Mouse (Mus musculus): ENCODE measurements around the gene Ndufb6.
A peak's percentile ranks its signal among the peaks of the same experiment; 100 is the strongest.
"Not testable (repeated sequence)": the region's sequence is repeated elsewhere in the genome, so short reads cannot be mapped to it uniquely, and the experiment has no call there.

The Ndufb6 gene

GRCm38 (mm10) chr4:40279276-40279900, at the start of gene Ndufb6:
Ndufb6 (minus strand) TSS chr4:40279421.
- DNase-seq, result peak; percentile 96 to 98

DNA sequence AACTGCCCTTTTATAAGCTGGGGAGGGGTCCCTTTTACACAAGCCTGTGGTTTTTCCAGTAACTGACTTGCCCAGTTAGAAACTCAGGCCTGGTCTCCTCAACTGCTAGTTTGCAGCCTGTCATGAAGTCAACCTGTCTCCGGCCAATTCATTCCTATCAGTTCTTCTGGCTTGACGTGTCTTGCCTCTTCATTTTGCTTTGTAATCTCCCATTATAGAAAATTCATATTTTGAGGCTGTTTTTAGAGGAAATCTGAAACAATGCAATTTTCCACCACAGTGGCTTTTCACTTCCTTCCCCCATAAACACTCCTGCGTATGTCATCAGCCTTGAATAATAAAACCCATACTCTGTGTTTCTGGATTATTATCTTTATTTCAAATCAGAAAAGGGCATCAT, 47.9 kb upstream of the Ndufb6 start:
- DNase-seq, result no peak

GRCm38 (mm10) chr4:40324620-40325019, 45.4 kb upstream of the Ndufb6 start:
- DNase-seq, result no peak

- no peak for DNase-seq
Observed at GRCm38 (mm10) chr4:40317404-40317803, 38.2 kb upstream of the Ndufb6 start.

DNA sequence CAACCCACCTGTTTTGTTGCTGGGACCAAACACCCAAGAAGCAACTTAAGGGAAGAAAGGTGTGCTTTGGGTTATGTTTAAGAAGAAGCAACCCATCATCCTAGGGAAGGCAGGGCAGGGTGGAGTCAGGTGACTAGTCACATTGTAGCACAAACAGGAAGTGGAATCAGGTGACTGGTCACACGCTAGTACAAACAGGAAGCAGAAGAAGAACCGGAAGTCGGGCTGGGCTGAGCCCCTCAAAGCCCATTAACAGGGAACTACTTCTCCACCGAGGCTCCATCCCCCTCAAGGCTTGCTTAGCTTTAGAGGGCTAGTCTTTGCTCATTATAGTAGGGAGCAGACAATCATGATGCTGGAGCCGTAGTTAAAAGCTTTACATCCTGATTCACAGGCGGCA, 33.8 kb upstream of the Ndufb6 start:
- DNase-seq, result peak in 1 of 2 experiments; percentile 6

DNA sequence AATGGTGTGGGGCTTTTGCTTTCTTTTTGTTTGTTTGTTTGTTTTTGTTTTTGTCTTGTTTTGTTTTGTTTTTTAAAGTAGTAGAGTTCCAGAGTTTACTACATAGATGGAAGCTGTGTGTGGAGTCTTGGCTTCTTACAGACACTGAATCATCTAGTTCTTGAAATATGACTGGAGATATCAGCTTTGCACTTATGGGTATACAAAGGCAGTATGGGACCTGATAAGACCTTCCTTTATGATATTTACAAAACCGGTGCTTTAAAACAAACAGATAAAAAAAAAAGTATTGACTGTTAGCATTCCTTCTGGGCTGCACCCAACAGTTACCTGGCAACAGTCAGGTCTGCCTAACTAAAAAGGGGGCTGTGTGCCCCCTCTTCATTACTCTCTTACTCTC, 33.0 kb upstream of the Ndufb6 start:
- DNase-seq, result no peak

DNA sequence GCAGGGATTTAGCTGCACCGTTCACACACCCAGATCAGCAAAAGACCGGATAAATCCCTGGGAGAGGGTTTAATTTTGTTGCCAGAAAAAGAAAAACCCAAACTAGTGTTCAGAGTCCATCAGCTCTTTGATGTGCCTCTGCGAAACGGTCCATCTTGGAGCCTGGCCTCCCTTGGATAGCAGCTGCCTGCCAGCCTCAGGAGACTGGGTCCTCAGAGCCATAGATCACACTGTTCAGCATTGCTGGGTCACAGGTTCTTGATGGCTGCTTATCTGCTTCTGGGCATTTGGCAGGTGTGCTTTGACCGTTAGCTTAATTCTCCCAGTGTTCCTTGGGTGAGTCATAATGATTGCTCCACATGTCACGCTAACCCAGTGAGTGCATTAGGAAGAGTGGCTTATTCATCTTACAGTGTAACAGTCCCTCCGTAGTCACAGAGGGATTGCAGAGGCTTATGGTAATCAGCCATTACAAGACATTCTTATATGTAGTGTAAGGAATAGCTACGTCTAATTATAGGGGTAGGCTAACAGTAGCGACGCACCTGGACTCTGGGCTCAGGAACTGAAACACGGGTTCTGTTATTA, 31.7 kb upstream of the Ndufb6 start:
- DNase-seq, result no peak

DNA sequence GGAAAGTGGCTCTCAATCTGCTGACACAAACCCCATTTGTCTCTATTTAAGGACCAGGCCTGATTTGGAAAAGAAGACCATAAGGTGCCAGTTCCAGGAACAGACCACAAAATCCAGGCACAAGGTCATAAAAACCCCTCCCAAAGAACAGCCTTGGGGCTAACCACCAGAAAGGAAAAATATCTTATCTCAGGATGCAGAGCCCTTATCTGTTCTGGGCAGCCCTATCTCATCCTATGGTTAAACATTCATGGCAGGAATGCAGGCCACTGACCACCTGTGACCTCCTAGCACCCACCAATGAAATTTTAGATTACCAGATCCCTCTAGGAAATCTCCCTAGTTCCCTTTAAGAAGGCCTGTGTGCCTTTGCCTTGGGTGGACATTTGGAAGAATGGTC, 30.5 kb upstream of the Ndufb6 start:
- no peak for DNase-seq

DNA sequence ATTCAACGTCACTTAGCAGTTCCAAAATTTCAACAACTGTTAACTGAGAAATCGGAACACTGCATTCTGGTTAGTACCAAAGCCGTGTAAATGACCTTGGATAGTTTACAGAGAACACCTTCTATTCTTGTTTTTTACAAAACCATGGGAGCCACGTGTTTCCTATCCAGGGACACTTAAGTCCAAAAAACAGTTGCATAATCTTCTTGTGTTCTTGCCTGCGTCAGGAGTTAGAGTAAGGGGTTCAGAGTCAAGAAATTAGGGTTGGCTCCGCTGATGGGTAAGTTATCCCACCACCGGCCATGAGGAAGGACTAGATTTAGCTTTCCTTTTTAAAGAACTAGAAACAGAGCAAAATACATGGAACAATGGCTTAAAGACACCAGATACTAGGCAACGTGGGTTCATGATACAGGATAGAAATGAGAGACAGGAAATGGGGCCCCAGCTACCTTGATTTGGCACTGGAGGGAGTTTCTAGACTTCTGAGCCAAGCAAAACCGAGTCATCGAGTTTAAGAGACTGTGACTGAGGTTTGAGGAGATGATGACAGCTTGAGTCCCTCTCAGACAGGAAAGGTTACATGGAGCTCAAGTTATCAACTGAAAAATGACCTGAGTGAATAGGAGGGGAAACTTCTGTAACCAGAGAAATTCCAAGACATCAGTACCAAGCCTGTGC, 23.4 kb upstream of the Ndufb6 start:
- no peak for DNase-seq

DNA sequence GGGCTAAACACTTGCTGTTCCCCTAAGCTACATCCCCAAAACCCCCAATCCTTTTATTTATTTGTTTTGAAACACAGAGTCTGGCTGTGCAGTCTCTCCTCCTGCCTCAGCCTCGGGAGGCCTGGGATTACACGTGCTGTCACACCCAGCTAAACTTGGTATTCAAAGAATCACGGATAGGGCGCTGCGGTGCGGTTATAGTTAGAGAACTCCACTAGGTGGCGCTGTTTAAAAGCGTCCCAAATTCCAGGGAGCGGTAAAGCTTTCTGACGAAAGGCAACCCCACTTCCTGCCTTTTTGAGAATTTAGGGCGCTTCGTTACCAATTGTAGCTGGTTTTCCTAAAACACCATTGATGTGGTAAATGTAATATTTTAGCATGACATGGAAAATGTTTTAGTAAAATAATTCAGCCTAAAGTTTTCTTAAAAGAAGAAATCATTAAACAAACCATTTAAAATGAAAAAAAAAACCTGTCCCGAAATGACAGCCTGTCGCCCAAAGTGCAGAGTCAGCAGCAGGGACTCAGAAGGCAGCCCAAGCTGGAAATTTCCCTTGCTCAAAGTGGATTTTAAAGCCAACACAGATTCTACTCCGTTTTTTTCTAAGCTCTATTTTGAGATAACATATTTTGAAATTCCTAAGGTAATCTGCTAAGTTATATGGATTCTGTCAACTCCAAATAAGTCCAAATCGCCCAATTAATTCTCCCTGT, 22.0 kb upstream of the Ndufb6 start:
- DNase-seq, result peak; percentile 61 to 80

DNA sequence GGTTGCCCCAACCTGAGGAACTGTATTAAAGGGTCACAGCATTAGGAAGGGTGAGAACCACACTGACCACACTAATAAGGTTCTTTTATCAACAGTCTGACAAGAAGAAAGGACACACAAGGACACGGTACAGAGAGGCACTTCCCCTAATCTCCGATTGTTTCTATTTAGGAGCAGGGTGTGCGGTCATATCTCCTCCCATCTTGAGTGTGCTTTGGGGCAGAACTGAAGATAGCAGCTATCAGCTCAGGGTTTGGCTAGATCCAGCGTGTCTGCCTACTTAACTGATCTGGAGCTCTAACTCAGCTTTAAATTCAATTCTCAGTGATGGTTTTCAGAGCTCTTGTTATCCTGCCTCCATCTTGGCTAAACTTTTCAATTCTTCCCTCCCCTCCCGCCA, 19.9 kb upstream of the Ndufb6 start:
- no peak for DNase-seq

DNA sequence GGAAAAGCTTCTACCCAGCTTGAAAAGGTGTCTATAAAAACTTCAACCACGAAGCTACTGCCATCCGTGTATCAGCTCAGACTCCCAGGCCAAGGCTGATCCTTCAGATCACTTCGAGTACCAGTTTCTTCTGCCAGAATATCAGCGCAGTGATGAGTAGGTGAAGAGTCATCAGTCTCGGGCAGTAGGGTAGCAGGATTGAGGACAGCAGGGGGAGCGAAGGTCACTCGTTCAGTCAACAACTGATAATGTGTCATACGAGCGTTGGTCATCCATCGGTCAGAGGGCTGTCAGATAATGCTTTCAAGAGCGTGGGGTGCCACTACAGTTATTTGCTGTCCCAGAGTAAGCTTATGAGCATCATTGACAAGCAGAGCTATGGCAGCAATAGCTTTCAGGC, 12.3 kb upstream of the Ndufb6 start:
- not testable (repeated sequence) for DNase-seq

DNA sequence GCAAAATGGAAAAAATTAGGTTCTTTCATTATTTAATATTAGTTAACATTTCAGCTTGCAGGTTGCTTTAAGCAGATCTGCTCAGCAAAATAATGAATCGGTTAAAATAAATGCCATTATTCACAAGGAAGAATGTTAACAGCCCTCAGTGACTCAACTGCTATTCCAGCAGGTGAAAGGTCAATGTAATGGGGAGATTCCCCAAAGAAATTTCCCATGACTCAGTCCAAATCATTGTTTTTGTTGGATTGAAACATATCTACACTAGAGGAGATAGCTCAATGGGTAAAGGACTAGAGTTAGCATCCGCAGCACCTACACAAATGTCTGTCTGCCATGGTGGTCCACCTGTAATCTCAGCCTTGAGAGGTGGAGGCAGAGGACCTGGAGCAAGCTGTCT, 9.8 kb upstream of the Ndufb6 start:
- no peak for DNase-seq

DNA sequence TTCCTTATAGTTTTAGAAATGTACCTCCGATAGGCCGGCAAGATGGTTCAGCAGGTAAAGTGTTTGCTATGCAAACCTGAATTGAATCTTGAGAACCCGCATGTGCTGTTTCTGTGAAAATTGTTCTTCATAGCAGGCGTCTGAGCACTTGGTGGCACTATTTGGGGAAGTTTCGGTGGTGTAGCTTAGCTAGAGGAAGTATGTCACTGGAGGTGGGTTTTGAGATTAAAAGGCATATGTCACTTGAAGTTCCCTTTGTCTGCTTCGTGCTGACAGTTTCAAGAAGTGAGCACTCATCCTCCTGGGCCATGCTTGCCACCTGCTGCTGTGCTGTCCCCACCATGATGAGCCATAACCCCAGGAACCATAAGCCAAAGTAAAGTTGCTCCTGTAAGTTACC, 8.2 kb upstream of the Ndufb6 start:
- no peak for DNase-seq

DNA sequence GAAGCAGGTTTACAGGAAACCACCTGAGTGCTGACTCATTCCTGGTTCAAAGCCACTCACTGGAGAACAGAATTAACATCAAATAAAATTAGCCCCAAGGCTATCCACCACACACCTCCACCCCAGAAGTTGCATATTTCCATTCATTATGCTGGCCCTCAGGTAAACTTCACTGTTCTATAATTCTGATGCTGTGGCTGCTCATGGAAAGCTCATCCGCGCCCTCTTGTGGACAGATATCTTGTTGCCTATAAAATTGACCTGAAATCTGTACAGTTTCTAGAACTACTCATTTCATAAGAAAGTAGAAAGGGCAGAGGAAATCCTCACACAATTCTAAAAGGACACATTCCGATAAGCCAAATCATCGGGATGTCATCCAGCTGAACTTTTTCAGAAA, 6.4 kb upstream of the Ndufb6 start:
- DNase-seq, result peak in 1 of 2 experiments; percentile 76

- no peak for DNase-seq
Observed at GRCm38 (mm10) chr4:40278880-40279275, 343 bp downstream of the Ndufb6 start.

GRCm38 (mm10) chr4:40269430-40270032, 9.7 kb downstream of the Ndufb6 start, which contains the start of the genes Smim27 and Topors:
Smim27 (plus strand) TSS chr4:40269579.
Topors (minus strand) TSS chr4:40269850.
- DNase-seq, result peak; percentile 96

- no peak for DNase-seq
Observed at GRCm38 (mm10) chr4:40268835-40269234, 10.4 kb downstream of the Ndufb6 start.

GRCm38 (mm10) chr4:40268204-40268813, 10.9 kb downstream of the Ndufb6 start:
- DNase-seq, result peak; percentile 94 to 95

DNA sequence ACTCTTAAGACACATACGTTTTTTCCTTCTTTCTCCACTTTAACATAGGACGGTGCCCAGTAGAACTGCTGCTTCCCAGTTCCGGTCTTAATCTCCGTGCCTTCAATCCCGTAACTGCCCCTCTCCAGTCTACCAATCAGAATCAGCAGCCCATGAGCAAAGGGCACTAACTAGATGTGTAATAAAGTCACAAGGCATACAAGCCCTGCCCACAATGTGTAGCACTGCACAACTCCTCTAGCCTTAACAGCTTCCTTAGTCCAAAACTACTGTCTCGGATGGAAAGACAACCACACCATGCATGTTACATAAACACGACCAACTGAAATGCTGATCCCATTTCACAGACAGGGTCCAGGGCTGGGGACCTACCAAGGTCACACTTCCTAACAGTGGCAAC, 11.5 kb downstream of the Ndufb6 start:
- DNase-seq, result peak in 1 of 2 experiments; percentile 16

DNA sequence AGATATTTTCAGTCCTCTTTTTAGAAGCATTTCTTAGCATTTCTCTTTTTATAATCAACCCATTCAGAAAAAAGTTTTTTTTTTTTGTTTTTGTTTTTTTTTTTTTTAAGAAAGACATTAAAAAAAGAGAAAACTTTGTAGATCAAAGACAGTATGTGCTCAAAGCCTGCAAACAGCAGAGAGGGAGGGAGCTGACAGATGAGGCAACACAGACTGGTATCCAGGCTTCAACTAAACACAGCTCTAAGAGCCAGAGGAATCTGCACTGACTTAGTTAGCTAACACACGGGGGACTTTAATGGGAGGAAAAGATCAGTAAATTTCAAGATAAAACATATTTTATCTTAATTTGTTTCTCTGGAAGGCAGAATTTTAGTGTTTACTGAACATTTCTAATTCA, 14.9 kb downstream of the Ndufb6 start:
- peak in 1 of 2 experiments; percentile 26 for DNase-seq

DNA sequence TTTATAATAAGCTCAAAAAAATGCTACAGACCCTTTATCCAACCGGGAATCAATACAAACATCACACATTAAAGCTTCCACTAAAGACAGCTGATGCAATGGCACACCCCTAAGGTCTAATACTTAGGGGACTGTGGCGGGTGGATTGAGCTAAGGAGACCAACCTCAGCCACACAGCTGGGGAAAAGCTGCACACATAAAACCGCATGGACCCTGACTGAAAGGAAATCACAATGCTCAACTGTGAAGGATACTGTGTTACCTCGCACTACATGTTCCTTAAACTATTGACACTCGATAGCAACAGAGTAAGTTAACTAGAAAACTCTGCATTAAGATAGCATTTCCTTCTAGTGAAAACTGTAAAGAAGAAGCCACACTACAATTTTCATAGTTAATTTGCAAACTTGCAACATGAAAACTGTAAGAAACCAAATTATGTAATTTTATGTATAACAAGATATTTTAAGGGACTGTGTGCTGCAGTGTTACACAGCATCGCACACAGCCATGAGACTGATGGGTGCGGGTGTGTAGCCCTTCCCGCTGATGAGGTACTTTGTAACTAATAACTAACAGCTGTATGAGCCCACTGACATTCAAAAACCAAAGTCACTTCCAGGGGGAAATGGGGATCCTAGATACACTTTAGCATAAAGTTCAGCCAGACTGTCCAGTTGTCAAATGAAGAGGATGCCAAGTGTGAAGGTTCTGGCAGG, 24.7 kb downstream of the Ndufb6 start:
- no peak for DNase-seq

Measured in lung, postnatal 4 days (tissue).